Mouse (Mus musculus) embryonic fibroblast, embryonic 13.5 days (primary cell): ENCODE results near the gene Pglyrp1. TPM values are rescaled to one million over a fixed set of nuclear protein-coding genes. Genes with fewer than 3 reads are reported as not detected.

Experiments used
- H3K27ac ChIP-seq: 2 replicates; pipeline ENCODE4 v1.5.1; 2012; ENCODE audit warnings: low read length, control low read depth, inconsistent platforms; ENCODE audit not compliant: insufficient read depth
- H3K4me1 ChIP-seq: 2 replicates; pipeline ENCODE4 v1.6.1; 2011; ENCODE audit warnings: low read length; ENCODE audit not compliant: control insufficient read depth, insufficient read depth
- H3K4me3 ChIP-seq: 2 replicates; pipeline ENCODE4 v1.5.1; 2011; ENCODE audit warnings: mild to moderate bottlenecking, control low read depth, low read length; ENCODE audit not compliant: insufficient read depth
- CTCF ChIP-seq: IDR thresholded peaks from 2 replicates; pipeline ENCODE4 v1.5.1; 2011; ENCODE audit warnings: mild to moderate bottlenecking, control low read depth, low read length, moderate library complexity, borderline replicate concordance; ENCODE audit not compliant: insufficient read depth
- POLR2A ChIP-seq: IDR thresholded peaks from 2 replicates; pipeline ENCODE4 v1.6.1; 2011; ENCODE audit warnings: low read depth, mild to moderate bottlenecking, control low read depth, low read length, moderate library complexity
- polyA plus RNA-seq: library from polyadenylated mRNA; stranded (reverse); fragments of >200 nt; gene quantifications from 2 replicates; pipeline ENCODE4 v1.2.4, GENCODE M21; 2011; ENCODE audit warnings: low read depth; ENCODE audit not compliant: missing spikeins, insufficient read length

The Pglyrp1 gene
- polyA plus RNA-seq, 1 experiment = not detected

DNA sequence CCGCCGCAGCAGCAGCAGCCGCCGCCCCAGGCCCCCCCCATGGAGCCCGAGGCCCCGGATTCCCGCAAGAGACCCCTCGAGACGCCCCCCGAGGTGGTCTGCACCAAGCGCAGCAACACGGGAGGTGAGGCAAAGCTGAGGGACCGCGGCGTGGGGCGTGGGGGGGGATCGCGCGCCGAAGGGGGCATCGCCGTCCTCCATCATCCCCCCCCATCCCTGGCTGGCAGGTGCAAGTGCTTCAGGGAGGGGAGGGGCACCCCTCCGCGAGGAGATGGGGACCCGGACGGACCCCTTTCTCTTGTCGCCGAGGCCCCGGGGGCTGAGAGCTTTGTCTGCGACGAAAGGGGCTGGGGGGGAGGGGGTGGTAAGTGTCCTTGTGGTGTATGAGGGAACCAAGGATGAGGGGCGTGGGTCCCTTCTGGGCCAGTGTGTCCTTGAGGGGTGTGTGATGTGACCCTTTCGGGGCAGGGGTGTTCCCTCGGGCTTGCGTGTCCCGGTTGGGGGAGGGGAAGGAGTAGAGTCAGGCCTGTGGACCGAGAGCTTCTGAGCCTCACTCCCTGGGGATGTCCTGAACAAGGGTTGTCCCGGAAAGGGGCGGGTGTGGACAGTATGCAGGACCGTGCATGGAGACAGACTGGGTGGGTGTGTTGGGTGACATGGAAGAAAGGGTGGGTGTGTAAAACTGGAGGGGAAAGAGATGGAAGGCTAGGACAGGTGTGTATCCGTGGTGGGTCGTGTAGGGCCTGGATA, 55.1 kb downstream of the Pglyrp1 start:
- no peak overlapping the region for H3K27ac ChIP-seq
- TF ChIP-seq CTCF (no peak), POLR2A (no peak)
- no peak overlapping the region for H3K4me3 ChIP-seq
- H3K4me1 ChIP-seq = no peaks in the 10 kb centered on the region

DNA sequence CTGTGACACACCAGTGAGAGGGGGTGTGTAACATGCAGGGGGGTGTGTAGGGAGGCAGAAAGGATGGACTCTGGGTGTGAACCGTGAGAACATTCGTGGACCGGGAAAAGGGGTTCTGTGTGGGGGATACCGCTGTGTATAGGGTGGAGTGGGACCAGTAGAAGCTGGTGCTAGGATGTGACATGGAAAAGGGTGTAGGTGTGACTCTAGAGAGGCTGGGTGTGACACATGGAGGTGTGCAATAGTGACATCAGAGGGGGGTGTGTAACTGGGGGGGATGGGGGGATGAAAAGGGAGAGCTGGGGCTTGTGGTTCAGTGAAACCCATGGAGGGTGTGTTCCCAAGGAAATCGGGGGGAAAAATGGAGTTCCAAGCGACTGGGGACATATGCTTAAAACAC, 55.8 kb downstream of the Pglyrp1 start:
- H3K27ac ChIP-seq = no peak overlapping the region
- no peak for TF ChIP-seq CTCF
- no peak for TF ChIP-seq POLR2A
- no peak overlapping the region for H3K4me3 ChIP-seq
- no peaks in the 10 kb centered on the region for H3K4me1 ChIP-seq

DNA sequence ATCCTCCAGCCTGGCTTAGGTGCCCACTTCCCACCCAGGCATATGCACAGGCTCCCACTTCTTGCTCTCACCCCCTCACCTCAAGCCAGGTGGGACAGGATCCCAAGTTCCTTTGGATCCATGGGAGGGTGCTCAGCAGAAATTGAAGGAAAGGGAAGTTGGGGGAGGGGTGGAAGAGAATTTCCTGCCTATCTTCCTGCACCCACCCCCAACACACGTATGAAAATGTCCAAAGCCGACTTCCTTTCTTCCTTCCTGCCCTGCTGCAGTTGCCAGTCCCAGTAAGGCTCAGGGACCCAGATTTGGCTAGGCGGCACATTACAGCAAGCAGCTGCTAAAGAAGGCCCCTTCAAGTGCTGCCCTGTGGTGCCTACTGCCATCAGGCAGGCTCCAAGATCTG, 56.6 kb downstream of the Pglyrp1 start:
- TF ChIP-seq CTCF = no peak
- TF ChIP-seq POLR2A = no peak
- Histone ChIP-seq H3K27ac (no peak overlapping the region), H3K4me1 (no peaks in the 10 kb centered on the region), H3K4me3 (no peak overlapping the region)

Other genes starting within 250 kb of the Pglyrp1 start
- not detected in 2 replicates for gene Psg21, start 214.6 kb upstream of the Pglyrp1 start, polyA plus RNA-seq
- not detected in 2 replicates for gene Psg20, start 185.1 kb upstream of the Pglyrp1 start, polyA plus RNA-seq
- gene Psg22, start 153.2 kb upstream of the Pglyrp1 start, polyA plus RNA-seq = not detected in 2 replicates
- gene Psg19, start 72.8 kb upstream of the Pglyrp1 start, polyA plus RNA-seq = not detected in 2 replicates
- not detected in 2 replicates for gene Psg17, start 49.7 kb upstream of the Pglyrp1 start, polyA plus RNA-seq
- 1.8 and 3.0 TPM in 2 replicates for gene Mill2, start 31.4 kb upstream of the Pglyrp1 start, polyA plus RNA-seq
- gene Ccdc61, start 39.1 kb downstream of the Pglyrp1 start, polyA plus RNA-seq = 10.1 and 10.5 TPM in 2 replicates
- 0.23 and 0.30 TPM in 2 replicates for gene Nova2, start 54.6 kb downstream of the Pglyrp1 start, polyA plus RNA-seq
- not detected in 2 replicates for gene Nanos2, start 116.1 kb downstream of the Pglyrp1 start, polyA plus RNA-seq
- 8.4 and 10.6 TPM in 2 replicates for gene Mypop, start 119.9 kb downstream of the Pglyrp1 start, polyA plus RNA-seq
- 13.2 and 15.6 TPM in 2 replicates for gene Irf2bp1, start 132.7 kb downstream of the Pglyrp1 start, polyA plus RNA-seq
- gene Foxa3, start 152.2 kb downstream of the Pglyrp1 start, polyA plus RNA-seq = not detected in 2 replicates
- 72.6 and 78.3 TPM in 2 replicates for gene Sympk, start 153.0 kb downstream of the Pglyrp1 start, polyA plus RNA-seq
- gene Rsph6a, start 183.4 kb downstream of the Pglyrp1 start, polyA plus RNA-seq = not detected in 2 replicates
- gene Dmwd, start 204.9 kb downstream of the Pglyrp1 start, polyA plus RNA-seq = 39.0 and 47.0 TPM in 2 replicates
- gene Dmpk, start 212.5 kb downstream of the Pglyrp1 start, polyA plus RNA-seq = 75.4 and 114 TPM in 2 replicates
- gene Six5, start 223.3 kb downstream of the Pglyrp1 start, polyA plus RNA-seq = 7.4 and 11.4 TPM in 2 replicates
- not detected in 2 replicates for gene Gm4969, start 247.0 kb downstream of the Pglyrp1 start, polyA plus RNA-seq
- gene Fbxo46, start 248.5 kb downstream of the Pglyrp1 start, polyA plus RNA-seq = 4.8 and 7.1 TPM in 2 replicates